Mouse (Mus musculus): ENCODE measurements around the gene Polr3e. TPM values are rescaled to one million over a fixed set of nuclear protein-coding genes. Genes with fewer than 3 reads are reported as not detected.
"Not testable (repeated sequence)": the region's sequence is repeated elsewhere in the genome, so short reads cannot be mapped to it uniquely, and the experiment has no call there.

Polr3e gene
- polyA plus RNA-seq, 1 experiment from 2014 or later = 31.2 TPM

GRCm38 (mm10) chr7:120961893-120962292 is 44.3 kb downstream of the Polr3e start:
- 66% methylated on average over 3 of the region's 3 CpGs for WGBS
- no peak overlapping the region for H3K4me3 ChIP-seq
- DNase-seq (ENCODE audit: low spot score) = no peak
- no peaks in the 10 kb centered on the region for H3K9me3 ChIP-seq
- H3K4me1 ChIP-seq (replicated peaks) = no peaks in the 10 kb centered on the region
- no peak overlapping the region for H3K27ac ChIP-seq
- peaks cover 46% of the 10 kb centered on the region for H3K36me3 ChIP-seq
- no peaks in the 10 kb centered on the region for H3K27me3 ChIP-seq (ENCODE audit: insufficient read depth, poor library complexity, severe bottlenecking)

GRCm38 (mm10) chr7:120963126-120963525 is 45.6 kb downstream of the Polr3e start:
- Histone ChIP-seq H3K9me3 (no peaks in the 10 kb centered on the region), H3K27me3 (ENCODE audit: insufficient read depth, poor library complexity, severe bottlenecking) (no peaks in the 10 kb centered on the region), H3K4me3 (no peak overlapping the region), H3K36me3 (peaks cover 46% of the 10 kb centered on the region), H3K4me1 (replicated peaks) (no peaks in the 10 kb centered on the region), H3K27ac (no peak overlapping the region)
- DNase-seq (ENCODE audit: low spot score) = no peak
- 89% methylated on average over 5 of the region's 5 CpGs for WGBS

- Histone ChIP-seq H3K27me3 (ENCODE audit: insufficient read depth, poor library complexity, severe bottlenecking) (no peaks in the 10 kb centered on the region), H3K4me1 (replicated peaks) (0 out of 2 replicates have a peak, but pooled peaks cover 5% of the 10 kb centered on the region), H3K9me3 (no peaks in the 10 kb centered on the region), H3K36me3 (peaks cover 32% of the 10 kb centered on the region), H3K27ac (no peak overlapping the region), H3K4me3 (no peak overlapping the region)
- DNase-seq (ENCODE audit: low spot score) = no peak
- 92% methylated on average over 7 of the region's 7 CpGs for WGBS
Measured at GRCm38 (mm10) chr7:120969221-120969620, 51.7 kb downstream of the Polr3e start.

GRCm38 (mm10) chr7:120970112-120970511 is 52.6 kb downstream of the Polr3e start:
- 91% methylated on average over 5 of the region's 5 CpGs for WGBS
- H3K4me1 ChIP-seq (replicated peaks) = 0 out of 2 replicates have a peak, but pooled peaks cover 5% of the 10 kb centered on the region
- H3K9me3 ChIP-seq = no peaks in the 10 kb centered on the region
- no peaks in the 10 kb centered on the region for H3K27me3 ChIP-seq (ENCODE audit: insufficient read depth, poor library complexity, severe bottlenecking)
- H3K36me3 ChIP-seq = peaks cover 32% of the 10 kb centered on the region
- H3K4me3 ChIP-seq = no peak overlapping the region
- no peak overlapping the region for H3K27ac ChIP-seq
- no peak for DNase-seq (ENCODE audit: low spot score)

- peaks cover 24% of the 10 kb centered on the region for H3K36me3 ChIP-seq
- H3K9me3 ChIP-seq; H3K27me3 ChIP-seq (ENCODE audit: insufficient read depth, poor library complexity, severe bottlenecking); H3K4me1 ChIP-seq (replicated peaks); DNase-seq (ENCODE audit: low spot score); H3K4me3 ChIP-seq; H3K27ac ChIP-seq: not testable (repeated sequence)
- 78% methylated on average over 2 of the region's 2 CpGs for WGBS
Measured at GRCm38 (mm10) chr7:120972471-120972870, 54.9 kb downstream of the Polr3e start.

- Histone ChIP-seq H3K36me3 (peaks cover 9% of the 10 kb centered on the region), H3K9me3 (no peaks in the 10 kb centered on the region), H3K4me1 (replicated peaks) (peaks cover 15% of the 10 kb centered on the region), H3K4me3 (no peak overlapping the region), H3K27ac (no peak overlapping the region), H3K27me3 (ENCODE audit: insufficient read depth, poor library complexity, severe bottlenecking) (no peaks in the 10 kb centered on the region)
- DNase-seq (ENCODE audit: low spot score) = no peak
- 98% methylated on average over 3 of the region's 3 CpGs for WGBS
Measured at GRCm38 (mm10) chr7:120974001-120974400, 56.5 kb downstream of the Polr3e start.

- Histone ChIP-seq H3K9me3 (no peaks in the 10 kb centered on the region), H3K36me3 (no peaks in the 10 kb centered on the region), H3K27me3 (ENCODE audit: insufficient read depth, poor library complexity, severe bottlenecking) (no peaks in the 10 kb centered on the region), H3K27ac (no peak overlapping the region), H3K4me1 (replicated peaks) (peaks cover 29% of the 10 kb centered on the region), H3K4me3 (no peak overlapping the region)
- WGBS = 79% methylated on average over 7 of the region's 7 CpGs
- DNase-seq (ENCODE audit: low spot score) = no peak
Measured at GRCm38 (mm10) chr7:120977063-120977462, 59.5 kb downstream of the Polr3e start.

- Histone ChIP-seq H3K27ac (no peak overlapping the region), H3K4me3 (0 out of 2 replicates have a peak overlapping the region, but pooled peaks have one; percentile 89), H3K27me3 (ENCODE audit: insufficient read depth, poor library complexity, severe bottlenecking) (no peaks in the 10 kb centered on the region), H3K36me3 (no peaks in the 10 kb centered on the region), H3K4me1 (replicated peaks) (peaks cover 37% of the 10 kb centered on the region), H3K9me3 (no peaks in the 10 kb centered on the region)
- 90% methylated on average over 4 of the region's 4 CpGs for WGBS
- no peak for DNase-seq (ENCODE audit: low spot score)
Measured at GRCm38 (mm10) chr7:120980041-120980440, 62.5 kb downstream of the Polr3e start.

- Histone ChIP-seq H3K27me3 (ENCODE audit: insufficient read depth, poor library complexity, severe bottlenecking) (no peaks in the 10 kb centered on the region), H3K9me3 (no peaks in the 10 kb centered on the region), H3K4me1 (replicated peaks) (peaks cover 37% of the 10 kb centered on the region), H3K27ac (peak overlapping the region; percentile 96), H3K4me3 (peak overlapping the region; percentile 89), H3K36me3 (no peaks in the 10 kb centered on the region)
- DNase-seq (ENCODE audit: low spot score) = peak; percentile 71
- 5% methylated on average over 39 of the region's 39 CpGs for WGBS
Measured at GRCm38 (mm10) chr7:120980931-120981924, 63.7 kb downstream of the Polr3e start.

- under 1% methylated on average over 46 of the region's 46 CpGs for WGBS
- H3K9me3 ChIP-seq = no peaks in the 10 kb centered on the region
- H3K36me3 ChIP-seq = no peaks in the 10 kb centered on the region
- H3K27ac ChIP-seq = peak within 1 kb of the TSS; percentile 96
- H3K4me3 ChIP-seq = peak within 1 kb of the TSS; percentile 89
- peaks cover 34% of the 10 kb centered on the region for H3K4me1 ChIP-seq (replicated peaks)
- no peaks in the 10 kb centered on the region for H3K27me3 ChIP-seq (ENCODE audit: insufficient read depth, poor library complexity, severe bottlenecking)
- DNase-seq (ENCODE audit: low spot score) = peak; percentile 94
Measured at GRCm38 (mm10) chr7:120982200-120982841, 64.8 kb downstream of the Polr3e start, which contains the start of the genes Cdr2 and Mfsd13b. TSS of gene Cdr2 (minus strand) at chr7:120982312. TSS of gene Mfsd13b (plus strand) at chr7:120982509.

- H3K9me3 ChIP-seq = no peaks in the 10 kb centered on the region
- 18% methylated on average over 7 of the region's 7 CpGs for WGBS
Measured at GRCm38 (mm10) chr7:120982968-120983367, 65.4 kb downstream of the Polr3e start.

GRCm38 (mm10) chr7:120991191-120991590 is 73.6 kb downstream of the Polr3e start:
- 76% methylated on average over 8 of the region's 8 CpGs for WGBS
- H3K27me3 ChIP-seq (ENCODE audit: insufficient read depth, poor library complexity, severe bottlenecking) = no peaks in the 10 kb centered on the region
- H3K4me3 ChIP-seq = no peak overlapping the region
- H3K27ac ChIP-seq = no peak overlapping the region
- no peak for DNase-seq (ENCODE audit: low spot score)
- no peaks in the 10 kb centered on the region for H3K9me3 ChIP-seq
- H3K36me3 ChIP-seq = no peaks in the 10 kb centered on the region
- peaks cover 15% of the 10 kb centered on the region for H3K4me1 ChIP-seq (replicated peaks)

More at GRCm38 (mm10) chr7:120982968-120983367, 65.4 kb downstream of the Polr3e start:
- H3K4me1 ChIP-seq (replicated peaks) = peaks cover 31% of the 10 kb centered on the region
- DNase-seq (ENCODE audit: low spot score) = no peak
- no peaks in the 10 kb centered on the region for H3K36me3 ChIP-seq
- H3K27me3 ChIP-seq (ENCODE audit: insufficient read depth, poor library complexity, severe bottlenecking) = no peaks in the 10 kb centered on the region
- peak overlapping the region; percentile 89 for H3K4me3 ChIP-seq
- peak overlapping the region; percentile 96 for H3K27ac ChIP-seq

Measured in hindbrain, embryonic 10.5 days (tissue).